8 mouse cellular contexts compared by ENCODE assay signal in the genomic region with DNA sequence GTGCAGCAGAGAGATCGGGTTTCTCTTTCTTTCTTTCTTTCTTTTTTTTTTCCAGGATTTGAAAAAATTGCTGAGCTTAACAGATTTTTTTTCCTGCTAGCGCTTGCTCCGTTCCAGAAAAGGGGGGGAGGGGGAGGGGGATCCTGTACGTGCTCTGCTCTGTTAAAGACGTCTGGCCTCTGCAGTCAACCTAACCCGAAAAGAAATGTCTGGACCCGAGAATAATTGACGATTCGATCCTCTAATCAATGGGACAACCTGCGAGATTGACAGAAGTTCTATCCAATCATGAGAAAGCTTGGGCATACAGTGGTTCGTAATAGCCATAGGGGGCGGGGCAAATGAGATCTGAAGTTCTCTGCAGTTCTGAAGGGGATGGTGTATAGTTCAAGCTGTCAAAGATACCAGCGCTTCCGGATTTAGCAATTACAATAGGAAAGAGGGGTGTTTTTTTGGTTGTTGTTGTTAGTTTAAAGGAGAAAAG. TPM values are rescaled to one million over a fixed set of nuclear protein-coding genes. Genes with fewer than 3 reads are reported as not detected.
DNase-seq lines count a peak whose midpoint lies in the region; ATAC-seq and TF ChIP-seq lines count a peak whose summit lies in the region.

No protein-coding gene starts in this region.

- dilution Hi-C loops in CH12.LX (cut with MboI; ENCODE audit: extremely low pct_ligation_motif_present, extremely low pct_unique_long_range_greater_than_20kb, low sequenced_read_pairs) = no loop called here

- H3K27ac ChIP-seq in CH12.LX (ENCODE audit: insufficient read depth, low read depth) = no peak overlapping the region
- peak overlapping the region; percentile 70 to 98 for H3K27ac ChIP-seq in heart, embryonic 14.5 days (replicated peaks in 1 of 2; ENCODE audit: control insufficient read depth in 1 of 2, insufficient read depth in 1 of 2, low read depth in 2 of 2, low read length in 2 of 2)
- H3K27ac ChIP-seq in liver, embryonic 12.5 days = no peak overlapping the region

- DNase-seq in CH12.LX (ENCODE audit: extremely low read depth) = peak; percentile 7
- peak; percentile 99 for DNase-seq in c-Kit-positive CD71-negative TER-119-negative erythroid progenitor cells, embryonic 14.5 days (ENCODE audit: low read depth)
- DNase-seq in fibroblast of lung, adult 2 months (ENCODE audit: low read depth) = peak; percentile 98
- DNase-seq in kidney, postnatal 10 days = peak; percentile 91
- DNase-seq in naive thymus-derived CD4-positive, alpha-beta T cell, adult 2 months (ENCODE audit: low read depth) = peak; percentile 99
- DNase-seq in splenic B cell, adult 2 months (ENCODE audit: low read depth, low spot score) = peak; percentile 99

- TF ChIP-seq CTCF in CH12.LX (conservative IDR thresholded peaks at IDR 0.05 in 1 of 2, IDR thresholded peaks at IDR 0.05 in 1 of 2; ENCODE audit: low read depth in 2 of 2, low read length in 2 of 2) = no peak

- no peaks in the 10 kb centered on the region for H3K79me2 ChIP-seq in CH12.LX (replicated peaks; ENCODE audit: control insufficient read depth, extremely low read depth, insufficient read depth, poor library complexity, severe bottlenecking)

- WGBS in heart, embryonic 14.5 days = under 1% methylated on average over 14 of the region's 14 CpGs
- WGBS in liver, embryonic 12.5 days (ENCODE audit: insufficient replicate concordance) = under 1% methylated on average over 14 of the region's 14 CpGs

- peak; percentile 63 for ATAC-seq in heart, embryonic 14.5 days (ENCODE audit: insufficient number of reproducible peaks, insufficient read depth, low FRiP score, low read depth)
- peak; percentile 70 for ATAC-seq in liver, embryonic 12.5 days

- in situ Hi-C loops in CH12.LX (cut with MboI; ENCODE audit: low pct_ligation_motif_present, low pct_unique_long_range_greater_than_20kb, low sequenced_read_pairs) = no loop called here

- no peak for TF ChIP-seq POLR2A in CH12.LX (IDR thresholded peaks at IDR 0.05; ENCODE audit: low read depth, low read length)

- H3K4me3 ChIP-seq in CH12.LX (replicated peaks in 1 of 3; ENCODE audit: low read depth in 2 of 3, low read length in 2 of 3, poor library complexity in 1 of 3) = no peak overlapping the region
- peak overlapping the region; percentile 41 to 48 for H3K4me3 ChIP-seq in heart, embryonic 14.5 days (ENCODE audit: control insufficient read depth in 1 of 2, insufficient read depth in 1 of 2, low read depth in 1 of 2, low read length in 2 of 2)
- peak overlapping the region; percentile 58 for H3K4me3 ChIP-seq in liver, embryonic 12.5 days

- no peak overlapping the region for H3K4me2 ChIP-seq in CH12.LX (ENCODE audit: insufficient read depth, low read depth, poor library complexity, severe bottlenecking)
- peak overlapping the region; percentile 82 for H3K4me2 ChIP-seq in heart, embryonic 14.5 days (ENCODE audit: low read length)
- peak overlapping the region; percentile 71 for H3K4me2 ChIP-seq in liver, embryonic 12.5 days

- H3K9ac ChIP-seq in CH12.LX (ENCODE audit: insufficient read depth, low read depth) = no peak overlapping the region
- peak overlapping the region; percentile 75 for H3K9ac ChIP-seq in heart, embryonic 14.5 days (ENCODE audit: low read length)
- H3K9ac ChIP-seq in liver, embryonic 12.5 days = no peak overlapping the region

- no peaks in the 10 kb centered on the region for H3K4me1 ChIP-seq in CH12.LX (ENCODE audit: control insufficient read depth in 1 of 2, insufficient read depth in 2 of 2)
- H3K4me1 ChIP-seq in heart, embryonic 14.5 days (ENCODE audit: control insufficient read depth in 2 of 2, insufficient read depth in 2 of 2, low read length in 2 of 2) = peaks cover 0 to 19% of the 10 kb centered on the region in 2 experiments; a peak in 3 of 4 replicates
- H3K4me1 ChIP-seq in liver, embryonic 12.5 days = peaks cover 20% of the 10 kb centered on the region

- peaks cover 60% of the 10 kb centered on the region for H3K9me3 ChIP-seq in CH12.LX (replicated peaks; ENCODE audit: low read length)
- H3K9me3 ChIP-seq in heart, embryonic 14.5 days (ENCODE audit: control insufficient read depth, low read length) = no peaks in the 10 kb centered on the region
- H3K9me3 ChIP-seq in liver, embryonic 12.5 days (replicated peaks) = no peaks in the 10 kb centered on the region

- no peak for TF ChIP-seq EP300 in CH12.LX (IDR thresholded peaks at IDR 0.05; ENCODE audit: low read length)

- H3K36me3 ChIP-seq in CH12.LX (replicated peaks in 1 of 2; ENCODE audit: control insufficient read depth in 1 of 2, insufficient read depth in 1 of 2, low read length in 1 of 2) = no peaks in the 10 kb centered on the region
- H3K36me3 ChIP-seq in heart, embryonic 14.5 days (ENCODE audit: control insufficient read depth, insufficient read depth, low read length) = no peaks in the 10 kb centered on the region
- no peaks in the 10 kb centered on the region for H3K36me3 ChIP-seq in liver, embryonic 12.5 days
- no peaks in the 10 kb centered on the region for H3K36me3 ChIP-seq in splenic B cell, adult 2 months (ENCODE audit: control insufficient read depth, insufficient read depth, low read length, poor library complexity, severe bottlenecking)

- TF ChIP-seq RAD21 in CH12.LX (IDR thresholded peaks at IDR 0.05; ENCODE audit: low read depth, low read length) = no peak

- H3K27me3 ChIP-seq in CH12.LX (replicated peaks) = no peaks in the 10 kb centered on the region
- no peaks in the 10 kb centered on the region for H3K27me3 ChIP-seq in heart, embryonic 14.5 days (ENCODE audit: control insufficient read depth, insufficient read depth, low read length)
- peaks cover 46% of the 10 kb centered on the region for H3K27me3 ChIP-seq in liver, embryonic 12.5 days (replicated peaks)
- peaks cover 7% of the 10 kb centered on the region; the same call in 1 of the 2 replicates for H3K27me3 ChIP-seq in splenic B cell, adult 2 months (ENCODE audit: control insufficient read depth, insufficient read depth, low read length, poor library complexity, severe bottlenecking)

TF ChIP-seq in CH12.LX, 34 proteins besides CTCF, POLR2A, EP300 and RAD21:
- TF ChIP-seq JUND (conservative IDR thresholded peaks at IDR 0.05; ENCODE audit: low read depth, low read length) = no peak
- no peak for TF ChIP-seq NRF1 (IDR thresholded peaks at IDR 0.05; ENCODE audit: low read depth, low read length)
- no peak for TF ChIP-seq E2F4 (IDR thresholded peaks at IDR 0.05; ENCODE audit: insufficient replicate concordance, low read depth, low read length)
- TF ChIP-seq POLR2AphosphoS2 (IDR thresholded peaks at IDR 0.05; ENCODE audit: low read depth, low read length) = no peak
- no peak for TF ChIP-seq RCOR1 (conservative IDR thresholded peaks at IDR 0.05; ENCODE audit: low read depth, low read length)
- no peak for TF ChIP-seq CHD1 (IDR thresholded peaks at IDR 0.05; ENCODE audit: low read depth, low read length)
- no peak for TF ChIP-seq IRF4 (IDR thresholded peaks at IDR 0.05; ENCODE audit: low read depth, low read length)
- no peak for TF ChIP-seq MXI1 (IDR thresholded peaks at IDR 0.05; ENCODE audit: low read depth, low read length)
- TF ChIP-seq USF2 (conservative IDR thresholded peaks at IDR 0.05; ENCODE audit: low read depth, low read length) = no peak
- TF ChIP-seq MAZ (IDR thresholded peaks at IDR 0.05; ENCODE audit: low read depth, low read length) = no peak
- TF ChIP-seq ELF1 (IDR thresholded peaks at IDR 0.05; ENCODE audit: low read depth, low read length) = no peak
- no peak for TF ChIP-seq JUN (IDR thresholded peaks at IDR 0.05; ENCODE audit: insufficient read depth, low read depth, low read length)
- TF ChIP-seq MAX (IDR thresholded peaks at IDR 0.05; ENCODE audit: low read length) = no peak
- TF ChIP-seq ETS1 (conservative IDR thresholded peaks at IDR 0.05; ENCODE audit: low read depth, low read length) = no peak
- TF ChIP-seq HCFC1 (IDR thresholded peaks at IDR 0.05; ENCODE audit: low read depth, low read length) = no peak

RNA-seq across cellular contexts. Expression of gene Nfia, which starts 0.6 kb away (rescaled TPM):
- total RNA-seq in CH12.LX (2012; rRNA removed) = not detected in 2 replicates
- total RNA-seq in CH12.LX (2014; rRNA removed) = not detected in 2 replicates
- not detected in 2 replicates for polyA plus RNA-seq in CH12.LX (2012; ENCODE audit: insufficient read length, low read depth)
- polyA plus RNA-seq in heart, embryonic 14.5 days (2014; fragmentation: Nextera tagmentation; extraction: Ambion mirVana) = 50.9 and 54.3 TPM in 2 replicates
- 3.8 and 4.5 TPM in 2 replicates for polyA plus RNA-seq in liver, embryonic 12.5 days (2016; fragmentation: Nextera tagmentation; extraction: Ambion mirVana)

RNA-seq across cellular contexts. Expression of gene E130114P18Rik, which starts 4.7 kb away (rescaled TPM):
- total RNA-seq in CH12.LX (2012; rRNA removed) (not detected in 2 replicates), CH12.LX (2014; rRNA removed) (not detected in 2 replicates)
- polyA plus RNA-seq in CH12.LX (2012; ENCODE audit: insufficient read length, low read depth) = not detected in 2 replicates
- polyA plus RNA-seq in heart, embryonic 14.5 days (2014; fragmentation: Nextera tagmentation; extraction: Ambion mirVana) = 0.57 and 0.59 TPM in 2 replicates
- polyA plus RNA-seq in liver, embryonic 12.5 days (2016; fragmentation: Nextera tagmentation; extraction: Ambion mirVana) = 0.23 TPM in 1 of 2 replicates, not detected in the other

Comparison
In these comparisons a context has a peak if more than half of its experiments do, and no peak if none do; other contexts are left out.
1. DNase-seq: peak in every context shown above with its lines; median percentile 99 in c-Kit-positive CD71-negative TER-119-negative erythroid progenitor cells, embryonic 14.5 days; 99 in naive thymus-derived CD4-positive, alpha-beta T cell, adult 2 months; 99 in splenic B cell, adult 2 months; 98 in fibroblast of lung, adult 2 months; 91 in kidney, postnatal 10 days; 7 in CH12.LX.
2. H3K27ac ChIP-seq: peak in heart, embryonic 14.5 days (2 of 2); none in CH12.LX (single experiment) and liver, embryonic 12.5 days (single experiment).
3. H3K4me3 ChIP-seq: peak in heart, embryonic 14.5 days (2 of 2) and liver, embryonic 12.5 days (single experiment); none in CH12.LX (0 of 3).